In genomic region chr1:38664261-38664660, GRCm38 (mm10) we compare ENCODE assay signal across 22 mouse cellular contexts. TPM values are rescaled to one million over a fixed set of nuclear protein-coding genes. Genes with fewer than 3 reads are reported as not detected.
DNase-seq lines count a peak whose midpoint lies in the region; ATAC-seq and TF ChIP-seq lines count a peak whose summit lies in the region.
"Had no signal": no experiment of that assay in that cellular context is flagged by ENCODE, and none has a peak within 500 bp of the region (broad histone marks: within the 10 kb centered on the region; RNA-seq: fewer than 3 reads in every experiment).

No protein-coding gene starts in this region.

- peak overlapping the region; percentile 61 for H3K4me3 ChIP-seq in spleen, adult 2 months (ENCODE audit: extremely low read depth, insufficient read depth, insufficient read length)
- H3K4me3 ChIP-seq in brown adipose tissue, adult 24 weeks (ENCODE audit: insufficient read depth, low read depth, low read length), result no peak overlapping the region; the same call in 1 of the 2 replicates
- H3K4me3 ChIP-seq: embryonic facial prominence, embryonic 13.5 days; heart, embryonic 10.5 days; intestine, embryonic 15.5 days; limb, embryonic 10.5 days; liver, embryonic 13.5 days had no signal

- no peak for TF ChIP-seq CTCF in spleen, adult 2 months (IDR thresholded peaks at IDR 0.05; ENCODE audit: extremely low read depth, insufficient read depth, insufficient read length, insufficient replicate concordance)

- peak overlapping the region; percentile 93 for H3K27ac ChIP-seq in spleen, adult 2 months (ENCODE audit: insufficient read depth, low read length)
- H3K27ac ChIP-seq in brown adipose tissue, adult 24 weeks (replicated peaks; ENCODE audit: low read depth, low read length), result 0 out of 2 replicates have a peak overlapping the region, but pooled peaks have one; percentile 13
- H3K27ac ChIP-seq: embryonic facial prominence, embryonic 13.5 days; heart, embryonic 10.5 days; hindbrain, embryonic 14.5 days; intestine, embryonic 15.5 days; limb, embryonic 10.5 days; liver, embryonic 13.5 days had no signal

- TF ChIP-seq POLR2A in spleen, adult 2 months (IDR thresholded peaks at IDR 0.05; ENCODE audit: low read depth, low read length), result no peak

- no peaks in the 10 kb centered on the region for H3K27me3 ChIP-seq in spleen, adult 2 months (ENCODE audit: control insufficient read depth, insufficient read depth, low read length)
- H3K27me3 ChIP-seq in splenic B cell, adult 2 months (ENCODE audit: control insufficient read depth, insufficient read depth, low read length, poor library complexity, severe bottlenecking), result no peaks in the 10 kb centered on the region
- H3K27me3 ChIP-seq: embryonic facial prominence, embryonic 13.5 days; intestine, embryonic 15.5 days; liver, embryonic 13.5 days; Patski had no signal

- ATAC-seq in CD4-positive, CD25-positive, alpha-beta regulatory T cell, adult 4 months, result no peak
- ATAC-seq: forebrain, postnatal 0 days; intestine, embryonic 15.5 days; midbrain, embryonic 16.5 days; Patski had no signal

- no peaks in the 10 kb centered on the region for H3K36me3 ChIP-seq in spleen, adult 2 months (ENCODE audit: control insufficient read depth, insufficient read depth, low read length)
- H3K36me3 ChIP-seq in splenic B cell, adult 2 months (ENCODE audit: control insufficient read depth, insufficient read depth, low read length, poor library complexity, severe bottlenecking), result no peaks in the 10 kb centered on the region
- H3K36me3 ChIP-seq: embryonic facial prominence, embryonic 13.5 days; heart, embryonic 10.5 days; intestine, embryonic 15.5 days; limb, embryonic 10.5 days; liver, embryonic 13.5 days had no signal

- H3K4me1 ChIP-seq in spleen, adult 2 months (ENCODE audit: control insufficient read depth, insufficient read depth, insufficient read length), result peaks cover 20% of the 10 kb centered on the region
- 0 out of 2 replicates have a peak, but pooled peaks cover 5% of the 10 kb centered on the region for H3K4me1 ChIP-seq in brown adipose tissue, adult 24 weeks (ENCODE audit: control insufficient read depth, insufficient read depth, insufficient read length, low read length)

- 14% methylated on average over 4 of the region's 4 CpGs for WGBS in spleen, adult 2 months

- peak; percentile 41 for DNase-seq in CD4-positive, CD25-positive, alpha-beta regulatory T cell, adult 2 months (ENCODE audit: low read depth, low spot score)
- no peak for DNase-seq in spleen, adult 2 months (ENCODE audit: low read depth in 1 of 2, low spot score in 2 of 2)
- DNase-seq in spleen, postnatal 36 days (ENCODE audit: low spot score in 2 of 2), result no peak
- peak; percentile 41 for DNase-seq in splenic B cell, adult 2 months (ENCODE audit: low read depth, low spot score)
- no peak for DNase-seq in layer of hippocampus, adult 9-11 months
- DNase-seq in spleen, adult 18-20 months, result no peak
- DNase-seq: adrenal gland, adult 8-10 months; cerebellum, adult 9-11 months; forebrain, postnatal 0 days; gastrocnemius, postnatal 36 days; heart, postnatal 14 days; liver, embryonic 13.5 days; right cerebral cortex, postnatal 25 days had no signal

RNA-seq across cellular contexts. Expression of gene Aff3, which starts 0.5 kb away (rescaled TPM):
- 10 to 100 TPM; 11.9 to 15.1 TPM for polyA plus RNA-seq in CD4-positive, CD25-positive, alpha-beta regulatory T cell, adult 4 months (2017; shearing (Covaris generic))
- polyA plus RNA-seq in spleen, adult 2 months (2012; rRNA removed), result 20.2 and 26.9 TPM in 2 replicates
- polyA plus RNA-seq in brown adipose tissue, adult 24 weeks (2012; ENCODE audit: insufficient read depth, insufficient read length, missing spikeins), result 0.67 and 1.3 TPM in 2 replicates

Comparison
In these comparisons a context has a peak if more than half of its experiments do, and no peak if none do; other contexts are left out.
1. DNase-seq: peak in CD4-positive, CD25-positive, alpha-beta regulatory T cell, adult 2 months (single experiment) and splenic B cell, adult 2 months (single experiment); none in spleen, adult 2 months (0 of 2), spleen, postnatal 36 days (0 of 2), layer of hippocampus, adult 9-11 months (single experiment) and spleen, adult 18-20 months (0 of 2).